Mouse (Mus musculus): Measurements from ENCODE around the gene Cux2. TPM values are rescaled to one million over a fixed set of nuclear protein-coding genes. Genes with fewer than 3 reads are reported as not detected.
A peak's percentile ranks its signal among the peaks of the same experiment; 100 is the strongest.

Gene Cux2
- polyA plus RNA-seq, 1 experiment from 2014 or later: 5.9 TPM

DNA sequence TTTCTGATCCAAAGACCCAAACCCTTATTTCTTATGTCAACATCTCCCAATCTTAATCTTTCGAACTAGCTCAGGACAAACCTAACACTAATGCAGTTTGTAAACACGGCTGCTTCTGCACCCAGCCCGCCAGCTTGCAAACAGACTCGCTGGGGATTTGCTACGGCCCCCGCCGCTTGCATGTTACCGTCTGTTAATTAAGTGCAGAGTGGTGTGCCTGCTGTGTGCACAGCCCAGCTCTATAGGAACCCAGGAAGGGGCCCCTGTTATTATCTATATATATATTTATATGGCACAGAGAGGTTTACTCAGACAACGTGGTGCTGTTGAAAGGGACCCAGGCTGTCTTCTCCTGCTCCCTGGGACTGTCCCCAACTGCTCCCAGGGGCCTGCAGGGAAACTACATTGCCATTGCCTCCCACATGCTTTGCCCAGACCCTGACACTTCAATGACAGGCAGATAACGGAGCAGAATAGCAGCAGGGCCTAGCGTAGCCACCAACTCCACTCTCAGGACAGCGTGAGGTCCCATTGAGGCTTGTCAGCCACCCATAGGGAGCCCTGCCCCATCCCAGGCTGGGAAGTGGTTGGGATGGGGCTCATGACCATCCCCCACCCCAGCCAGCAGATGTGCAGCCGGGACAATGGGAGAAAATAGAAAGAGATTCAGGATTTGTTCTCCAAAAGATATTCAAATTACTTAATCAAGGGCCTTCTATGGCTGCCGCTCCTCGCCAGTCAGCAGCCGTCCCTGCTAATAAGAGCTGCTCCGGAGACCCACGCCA is 111.6 kb downstream of the Cux2 start:
- peaks cover 34% of the 10 kb centered on the region for H3K4me1 ChIP-seq
- H3K9me3 ChIP-seq: no peaks in the 10 kb centered on the region
- WGBS: 38% methylated on average over 18 of the region's 18 CpGs
- H3K27me3 ChIP-seq: peaks cover 3% of the 10 kb centered on the region; the same call in 1 of the 2 replicates
- no peaks in the 10 kb centered on the region for H3K36me3 ChIP-seq
- H3K9ac ChIP-seq: no peak overlapping the region
- no peak for ATAC-seq (ENCODE audit: insufficient number of reproducible peaks, insufficient read depth, low FRiP score, low TSS enrichment)
- H3K4me2 ChIP-seq (replicated peaks): no peak overlapping the region
- H3K4me3 ChIP-seq: no peak overlapping the region
- peak overlapping the region; percentile 17; the same call in 1 of the 2 replicates for H3K27ac ChIP-seq

DNA sequence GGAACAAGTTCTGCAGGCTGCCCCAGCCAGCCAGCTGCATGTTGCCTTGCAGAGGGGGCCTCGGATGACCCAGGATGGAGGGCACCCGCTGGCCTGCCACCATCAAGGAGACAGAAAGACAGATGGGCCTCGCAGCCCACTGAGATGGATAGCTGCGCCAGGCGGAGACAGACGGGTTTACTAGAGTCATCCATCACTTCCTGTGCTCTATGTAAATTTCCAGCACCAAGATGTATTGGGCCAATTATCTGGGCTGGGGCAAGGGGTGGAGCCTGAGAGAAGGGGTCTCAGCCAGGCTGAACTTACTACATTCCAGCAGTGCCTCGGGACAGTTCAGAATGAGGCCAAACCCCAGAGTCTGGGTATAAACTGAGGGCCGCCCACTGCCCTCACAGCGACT is 119.6 kb downstream of the Cux2 start:
- Histone ChIP-seq H3K27me3 (peaks cover 24% of the 10 kb centered on the region), H3K4me3 (no peak overlapping the region), H3K36me3 (no peaks in the 10 kb centered on the region), H3K9me3 (no peaks in the 10 kb centered on the region), H3K27ac (no peak overlapping the region), H3K4me1 (peaks cover 31% of the 10 kb centered on the region), H3K4me2 (replicated peaks) (no peak overlapping the region), H3K9ac (no peak overlapping the region)
- WGBS: 49% methylated on average over 9 of the region's 9 CpGs
- ATAC-seq (ENCODE audit: insufficient number of reproducible peaks, insufficient read depth, low FRiP score, low TSS enrichment): no peak

DNA sequence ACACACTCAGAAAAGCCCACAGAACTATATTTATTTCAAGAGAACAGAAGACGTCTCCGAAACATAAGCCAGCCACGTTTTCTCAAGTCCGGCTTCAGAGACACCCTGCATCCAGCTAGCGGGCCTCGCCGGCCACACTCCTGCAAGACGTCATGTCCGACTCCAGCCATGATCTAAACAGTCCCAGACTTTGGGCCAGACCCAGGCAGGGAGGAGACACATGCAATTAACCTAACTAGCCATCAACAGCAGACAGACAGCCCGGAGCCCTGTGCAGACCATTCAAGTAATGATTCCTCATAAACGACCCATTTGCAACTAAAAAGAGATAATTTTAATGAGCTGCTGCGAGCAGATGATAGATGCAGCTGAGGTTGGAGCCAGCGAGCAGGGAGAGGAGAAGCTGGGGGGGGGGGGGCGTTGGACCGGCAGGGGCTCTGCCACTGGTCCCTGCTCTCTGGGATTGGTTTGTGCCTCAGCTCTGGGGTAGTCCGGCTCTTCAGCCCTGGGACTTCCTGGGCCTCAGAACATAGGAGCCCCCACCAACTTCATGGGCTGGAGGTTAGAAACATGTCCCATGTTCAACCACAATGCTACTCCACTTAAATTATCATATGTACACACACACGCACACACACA is 121.4 kb downstream of the Cux2 start:
- Histone ChIP-seq H3K27ac (no peak overlapping the region), H3K4me2 (replicated peaks) (no peak overlapping the region), H3K27me3 (peaks cover 42% of the 10 kb centered on the region), H3K36me3 (no peaks in the 10 kb centered on the region), H3K9me3 (no peaks in the 10 kb centered on the region), H3K4me3 (no peak overlapping the region), H3K9ac (no peak overlapping the region), H3K4me1 (peaks cover 22% of the 10 kb centered on the region)
- no peak for ATAC-seq (ENCODE audit: insufficient number of reproducible peaks, insufficient read depth, low FRiP score, low TSS enrichment)
- WGBS: 37% methylated on average over 15 of the region's 17 CpGs

DNA sequence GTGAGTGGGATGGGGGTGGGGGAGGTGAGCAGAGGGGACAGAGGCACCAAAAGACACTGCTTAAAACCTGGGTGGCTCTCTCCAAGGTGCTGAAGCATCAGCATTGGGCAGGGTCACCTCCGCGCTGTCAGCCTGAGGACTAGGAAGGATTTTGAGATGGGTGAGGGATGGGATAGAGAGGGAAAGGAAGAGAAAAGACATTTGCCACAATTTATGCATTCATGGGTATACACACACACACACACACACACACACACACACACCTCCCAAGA is 123.4 kb downstream of the Cux2 start:
- Histone ChIP-seq H3K9ac (no peak overlapping the region), H3K4me1 (peaks cover 22% of the 10 kb centered on the region), H3K27ac (no peak overlapping the region), H3K27me3 (peaks cover 46% of the 10 kb centered on the region), H3K36me3 (no peaks in the 10 kb centered on the region), H3K9me3 (no peaks in the 10 kb centered on the region), H3K4me2 (replicated peaks) (no peak overlapping the region), H3K4me3 (no peak overlapping the region)
- no peak for ATAC-seq (ENCODE audit: insufficient number of reproducible peaks, insufficient read depth, low FRiP score, low TSS enrichment)
- WGBS: 0% methylated on average over 2 of the region's 2 CpGs

DNA sequence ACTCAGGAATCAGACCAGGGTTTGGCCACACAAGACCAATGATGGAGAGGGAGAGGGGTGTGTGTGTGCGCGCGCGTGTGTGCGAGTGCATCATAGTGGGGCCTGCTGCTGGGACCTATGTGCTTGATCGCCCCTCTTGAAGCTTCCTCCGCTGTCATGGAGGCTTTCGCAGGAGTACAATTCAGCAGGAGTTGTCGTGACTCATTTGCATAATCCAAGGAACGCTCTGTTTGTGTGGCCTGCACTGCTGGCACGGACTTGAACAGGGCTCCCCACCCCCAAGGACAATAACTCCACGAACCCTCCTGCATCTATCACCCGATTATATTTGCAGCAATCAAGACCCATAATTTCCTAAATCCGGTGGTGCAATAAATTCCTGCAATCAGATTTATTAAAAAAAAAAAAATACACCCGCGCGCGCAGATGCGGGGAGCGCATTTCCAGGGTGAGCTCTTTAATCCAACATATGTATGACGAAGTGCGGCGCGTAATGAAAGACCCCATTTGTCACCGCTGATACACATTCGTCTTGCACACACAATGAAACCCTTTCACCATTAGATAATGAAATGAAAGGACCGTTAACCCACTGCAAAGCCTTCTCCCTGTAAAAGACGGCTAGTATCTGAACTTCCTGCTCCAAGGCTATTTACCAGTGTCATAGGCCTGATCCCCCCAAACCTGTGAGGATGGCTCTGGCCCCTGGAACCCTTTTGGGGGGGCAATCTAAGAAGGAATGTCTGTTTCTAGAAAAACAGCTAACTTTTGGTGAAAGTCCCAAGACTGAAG is 124.0 kb downstream of the Cux2 start:
- Histone ChIP-seq H3K4me3 (no peak overlapping the region), H3K9me3 (no peaks in the 10 kb centered on the region), H3K9ac (no peak overlapping the region), H3K36me3 (no peaks in the 10 kb centered on the region), H3K27me3 (peaks cover 46% of the 10 kb centered on the region), H3K27ac (no peak overlapping the region), H3K4me1 (peaks cover 22% of the 10 kb centered on the region), H3K4me2 (replicated peaks) (no peak overlapping the region)
- ATAC-seq (ENCODE audit: insufficient number of reproducible peaks, insufficient read depth, low FRiP score, low TSS enrichment): no peak
- 25% methylated on average over 28 of the region's 28 CpGs for WGBS

DNA sequence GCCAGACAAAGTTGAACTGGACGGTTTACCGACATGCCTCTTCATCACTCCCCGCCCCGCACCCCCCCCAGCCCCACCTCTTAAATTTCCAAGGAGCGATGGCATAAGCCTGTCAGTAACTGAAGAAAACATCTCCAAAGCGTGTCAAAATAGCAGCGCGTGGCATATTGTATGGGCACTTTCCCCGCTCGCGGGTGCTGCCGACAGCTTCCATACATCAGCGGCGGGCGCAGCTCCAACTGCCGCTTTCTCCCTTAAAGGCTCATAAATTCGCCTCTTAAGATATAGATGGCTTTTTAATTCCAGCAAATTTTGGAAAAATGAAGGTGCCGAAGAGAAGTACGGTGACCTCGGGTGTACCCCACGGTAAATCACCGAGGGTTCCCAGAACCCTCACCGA is 124.6 kb downstream of the Cux2 start:
- no peak overlapping the region for H3K27ac ChIP-seq
- no peaks in the 10 kb centered on the region for H3K36me3 ChIP-seq
- no peaks in the 10 kb centered on the region for H3K9me3 ChIP-seq
- H3K9ac ChIP-seq: no peak overlapping the region
- no peak overlapping the region for H3K4me2 ChIP-seq (replicated peaks)
- peaks cover 22% of the 10 kb centered on the region for H3K4me1 ChIP-seq
- H3K4me3 ChIP-seq: no peak overlapping the region
- peaks cover 46% of the 10 kb centered on the region for H3K27me3 ChIP-seq
- 26% methylated on average over 23 of the region's 23 CpGs for WGBS
- no peak for ATAC-seq (ENCODE audit: insufficient number of reproducible peaks, insufficient read depth, low FRiP score, low TSS enrichment)

DNA sequence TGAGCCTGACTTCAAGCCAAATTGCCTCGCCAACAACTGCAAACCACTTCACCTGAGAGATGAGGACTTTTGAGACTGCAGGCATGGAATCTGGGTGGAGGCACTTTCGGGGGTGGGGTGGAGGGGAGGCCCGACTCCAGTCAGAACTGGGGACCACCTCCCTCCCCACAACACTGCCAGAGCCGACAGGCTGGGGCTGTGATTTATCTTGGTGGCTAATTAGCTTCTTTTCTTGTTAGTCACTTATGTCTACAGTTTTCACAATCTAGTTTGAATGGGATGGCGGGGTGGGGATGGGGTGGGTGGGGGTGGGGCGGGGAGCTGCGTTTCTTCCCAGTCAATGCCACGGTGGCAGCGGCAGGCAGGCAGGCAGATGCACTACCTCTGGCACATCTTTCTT is 125.5 kb downstream of the Cux2 start:
- ATAC-seq (ENCODE audit: insufficient number of reproducible peaks, insufficient read depth, low FRiP score, low TSS enrichment): no peak
- Histone ChIP-seq H3K4me1 (peaks cover 22% of the 10 kb centered on the region), H3K27ac (no peak overlapping the region), H3K36me3 (no peaks in the 10 kb centered on the region), H3K27me3 (peaks cover 46% of the 10 kb centered on the region), H3K9me3 (no peaks in the 10 kb centered on the region), H3K4me3 (no peak overlapping the region), H3K9ac (no peak overlapping the region), H3K4me2 (replicated peaks) (no peak overlapping the region)
- WGBS: 18% methylated on average over 9 of the region's 9 CpGs

DNA sequence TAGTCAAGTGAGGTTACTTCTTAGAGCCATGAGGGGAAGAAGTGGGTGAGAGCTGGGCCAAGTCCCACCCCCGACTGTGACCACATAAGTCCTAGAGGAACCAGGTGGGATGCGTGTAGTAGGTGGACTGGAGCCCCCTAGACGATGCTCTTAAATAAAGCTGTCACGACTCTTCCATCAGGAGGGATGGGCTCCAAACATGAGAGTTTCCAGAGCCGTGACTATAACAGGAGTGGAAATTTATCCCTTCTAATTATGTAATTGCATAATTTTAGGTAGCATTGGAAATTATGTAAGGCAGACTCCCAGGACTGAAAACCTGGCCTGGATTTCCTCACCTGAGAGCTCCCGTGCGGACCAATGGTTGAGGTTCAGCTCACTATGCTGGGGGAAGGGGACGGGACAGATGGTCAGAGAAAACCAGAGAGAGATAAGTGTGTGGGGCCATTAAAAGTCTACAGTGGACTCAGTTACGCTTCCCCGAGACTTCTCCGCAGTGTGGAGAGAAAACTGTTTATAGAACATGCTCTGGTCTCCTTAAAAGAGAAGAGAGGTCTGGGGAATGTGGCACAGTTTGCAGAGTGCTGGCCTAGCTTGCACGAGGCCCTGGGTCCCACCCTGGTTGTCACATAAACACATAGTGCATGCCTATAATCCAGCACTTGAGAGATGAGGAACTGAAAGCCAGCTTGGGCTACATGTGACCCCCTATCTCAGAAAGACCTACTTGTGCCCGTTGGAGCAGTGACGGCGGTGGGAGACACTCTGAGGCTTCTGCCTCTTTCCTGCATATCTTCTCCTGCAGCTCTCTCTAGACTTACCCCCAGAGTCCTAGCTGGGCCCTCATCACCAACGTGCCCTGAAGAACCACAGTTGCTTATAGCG is 126.7 kb downstream of the Cux2 start:
- WGBS: 77% methylated on average over 17 of the region's 17 CpGs
- H3K27me3 ChIP-seq: peaks cover 46% of the 10 kb centered on the region
- H3K36me3 ChIP-seq: no peaks in the 10 kb centered on the region
- no peak for ATAC-seq (ENCODE audit: insufficient number of reproducible peaks, insufficient read depth, low FRiP score, low TSS enrichment)
- H3K4me3 ChIP-seq: no peak overlapping the region
- H3K4me2 ChIP-seq (replicated peaks): no peak overlapping the region
- H3K9ac ChIP-seq: no peak overlapping the region
- no peak overlapping the region for H3K27ac ChIP-seq
- H3K4me1 ChIP-seq: peaks cover 13% of the 10 kb centered on the region
- H3K9me3 ChIP-seq: no peaks in the 10 kb centered on the region

DNA sequence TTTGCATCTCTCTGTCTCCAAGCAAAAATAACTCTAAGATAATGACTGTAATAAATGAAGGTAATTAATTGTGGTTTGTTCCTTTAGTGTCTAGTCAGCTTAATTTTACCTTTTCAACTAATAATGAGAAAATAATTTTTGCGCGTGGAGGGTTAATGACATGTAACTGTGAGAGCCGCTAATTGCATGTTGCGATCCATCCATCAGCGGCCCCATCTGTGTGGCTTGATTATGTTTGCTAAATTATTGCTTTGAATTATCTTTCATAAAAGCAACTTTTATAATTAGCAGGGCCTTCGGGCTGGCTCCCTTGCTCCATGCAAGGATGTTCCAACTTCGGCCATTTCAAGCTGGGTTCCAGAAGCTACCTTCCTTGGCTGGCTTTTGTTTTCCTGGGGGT is 130.7 kb downstream of the Cux2 start:
- Histone ChIP-seq H3K27me3 (peaks cover 11% of the 10 kb centered on the region), H3K36me3 (no peaks in the 10 kb centered on the region), H3K4me2 (replicated peaks) (no peak overlapping the region), H3K4me1 (no peaks in the 10 kb centered on the region), H3K9ac (no peak overlapping the region), H3K9me3 (no peaks in the 10 kb centered on the region), H3K4me3 (no peak overlapping the region), H3K27ac (no peak overlapping the region)
- ATAC-seq (ENCODE audit: insufficient number of reproducible peaks, insufficient read depth, low FRiP score, low TSS enrichment): no peak
- 90% methylated on average over 7 of the region's 7 CpGs for WGBS

DNA sequence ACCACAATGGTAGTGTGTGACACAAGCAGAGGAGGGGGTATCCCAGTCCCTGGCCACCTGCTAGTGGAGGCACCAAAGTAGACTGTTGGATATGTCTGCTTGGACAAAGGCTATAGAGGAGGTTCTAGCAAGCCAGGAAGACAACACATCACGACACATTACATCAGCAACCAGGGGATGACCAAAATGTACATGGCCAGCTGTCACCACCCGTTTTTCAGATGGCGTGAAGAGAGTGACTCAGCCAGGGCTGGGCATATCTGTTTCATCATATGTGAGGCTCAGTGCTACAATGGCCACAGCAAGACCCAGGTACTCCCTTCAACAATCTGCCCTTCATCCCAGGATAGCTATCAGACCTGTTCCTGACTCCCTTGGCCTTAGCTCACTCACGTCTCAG is 133.1 kb downstream of the Cux2 start:
- Histone ChIP-seq H3K27ac (no peak overlapping the region), H3K9ac (no peak overlapping the region), H3K36me3 (no peaks in the 10 kb centered on the region), H3K4me1 (no peaks in the 10 kb centered on the region), H3K9me3 (no peaks in the 10 kb centered on the region), H3K27me3 (no peaks in the 10 kb centered on the region), H3K4me2 (replicated peaks) (no peak overlapping the region), H3K4me3 (no peak overlapping the region)
- ATAC-seq (ENCODE audit: insufficient number of reproducible peaks, insufficient read depth, low FRiP score, low TSS enrichment): no peak
- WGBS: 80% methylated on average over 4 of the region's 4 CpGs

DNA sequence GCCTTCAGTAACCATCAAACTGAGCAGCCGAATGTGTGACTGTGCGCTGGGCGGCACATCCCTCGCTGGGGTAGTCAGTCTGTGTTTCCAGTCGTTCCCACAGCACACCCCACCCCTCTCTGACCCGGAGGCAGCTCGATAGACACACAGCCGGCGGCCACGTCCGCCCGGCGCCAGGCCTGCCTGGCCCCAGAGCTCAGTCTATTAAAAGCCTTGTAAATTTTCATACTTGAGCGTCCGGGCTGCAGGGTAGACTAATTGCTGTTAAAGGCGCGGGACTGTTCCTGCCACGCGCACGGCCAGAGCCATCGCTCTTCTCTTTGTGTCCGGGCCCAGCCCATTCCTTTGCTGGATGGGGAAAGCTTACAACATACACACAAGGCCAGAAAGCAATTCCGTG is 135.9 kb downstream of the Cux2 start:
- Histone ChIP-seq H3K9ac (no peak overlapping the region), H3K9me3 (no peaks in the 10 kb centered on the region), H3K4me1 (no peaks in the 10 kb centered on the region), H3K4me3 (no peak overlapping the region), H3K27me3 (no peaks in the 10 kb centered on the region), H3K4me2 (replicated peaks) (no peak overlapping the region), H3K27ac (no peak overlapping the region), H3K36me3 (no peaks in the 10 kb centered on the region)
- ATAC-seq (ENCODE audit: insufficient number of reproducible peaks, insufficient read depth, low FRiP score, low TSS enrichment): no peak
- 62% methylated on average over 23 of the region's 23 CpGs for WGBS
